Mouse (Mus musculus) small intestine, adult 2 months (tissue): Measurements from ENCODE around the gene Thap2. TPM values are rescaled to one million over a fixed set of nuclear protein-coding genes. Genes with fewer than 3 reads are reported as not detected.

Source experiments
- H3K27ac ChIP-seq: fragments of 200-500 bp; 2 replicates; pipeline ENCODE4 v1.5.1; 2012; ENCODE audit warnings: low read depth, low read length, control low read depth, inconsistent platforms; ENCODE audit not compliant: insufficient read depth
- H3K27me3 ChIP-seq: fragments of 200-500 bp; 2 replicates; pipeline ENCODE4 v1.6.1; 2012; ENCODE audit warnings: mild to moderate bottlenecking, moderate library complexity, low read length, inconsistent platforms; ENCODE audit not compliant: control insufficient read depth, insufficient read depth
- H3K36me3 ChIP-seq: fragments of 200-500 bp; 2 replicates; pipeline ENCODE4 v1.6.1; 2012; ENCODE audit warnings: mild to moderate bottlenecking, low read length, control low read depth, inconsistent platforms; ENCODE audit not compliant: control insufficient read depth, insufficient read depth
- H3K4me1 ChIP-seq: fragments of 200-500 bp; 2 replicates; pipeline ENCODE4 v1.6.1; 2012; ENCODE audit warnings: low read length, inconsistent platforms, mixed read lengths; ENCODE audit not compliant: control insufficient read depth, insufficient read depth, insufficient read length
- H3K4me3 ChIP-seq: fragments of 200-500 bp; 2 replicates; pipeline ENCODE4 v1.5.1; 2012; ENCODE audit warnings: low read depth, mild to moderate bottlenecking, control low read depth, inconsistent platforms, low read length, moderate library complexity
- CTCF ChIP-seq: fragments of 200-500 bp; IDR thresholded peaks from 2 replicates; pipeline ENCODE4 v1.5.1; 2012; ENCODE audit warnings: low read depth, mild to moderate bottlenecking, control low read depth, inconsistent platforms, low read length, moderate library complexity, mixed read lengths; ENCODE audit not compliant: insufficient replicate concordance, insufficient read length; ENCODE audit errors: extremely low read depth
- POLR2A ChIP-seq: fragments of 200-500 bp; IDR thresholded peaks from 2 replicates; pipeline ENCODE4 v1.6.1; 2012; ENCODE audit warnings: low read depth, mild to moderate bottlenecking, control low read depth, inconsistent platforms, low read length, moderate library complexity
- WGBS: fragments of 180-500 bp; shearing (Covaris S2); methylation state at CpG from one replicate; pipeline ENCODE4 v1.1.7; 2018; 5-methylcytosine and 5-hydroxymethylcytosine counted together
- polyA plus RNA-seq: library from polyadenylated mRNA; depleted of rRNA; stranded (reverse); fragments of >200 nt; gene quantifications from 2 replicates; pipeline ENCODE4 v1.2.3, GENCODE M21; 2012

Gene Thap2
- polyA plus RNA-seq, 1 experiment = 2.1 TPM

DNA sequence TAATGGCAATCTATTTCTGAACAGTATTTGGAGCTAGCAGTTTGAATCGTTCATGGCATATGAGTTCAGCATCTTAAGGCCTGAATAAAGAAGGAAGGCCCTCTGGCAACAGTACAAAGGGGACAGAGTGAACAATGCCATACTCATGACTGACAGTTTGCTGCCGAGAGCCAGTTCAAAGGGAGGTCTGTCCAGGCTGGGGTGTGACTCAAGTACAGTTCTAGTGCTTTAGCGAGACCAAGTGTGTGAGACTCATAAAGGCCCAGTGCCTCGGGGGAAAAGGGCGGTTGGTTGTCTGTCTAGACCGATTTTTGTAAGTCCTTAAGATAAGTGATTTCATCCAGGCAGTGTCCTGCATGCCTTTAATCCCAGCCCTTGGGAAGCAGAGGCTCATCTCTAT is 29.7 kb downstream of the Thap2 start:
- Histone ChIP-seq H3K36me3 (peaks cover 16% of the 10 kb centered on the region), H3K4me1 (peaks cover 11% of the 10 kb centered on the region), H3K27ac (no peak overlapping the region; the same call in 1 of the 2 replicates), H3K27me3 (no peaks in the 10 kb centered on the region), H3K4me3 (no peak overlapping the region)
- TF ChIP-seq POLR2A = no peak
- no peak for TF ChIP-seq CTCF
- whole genome bisulfite sequencing = 64% methylated on average over 6 of the region's 6 CpGs

DNA sequence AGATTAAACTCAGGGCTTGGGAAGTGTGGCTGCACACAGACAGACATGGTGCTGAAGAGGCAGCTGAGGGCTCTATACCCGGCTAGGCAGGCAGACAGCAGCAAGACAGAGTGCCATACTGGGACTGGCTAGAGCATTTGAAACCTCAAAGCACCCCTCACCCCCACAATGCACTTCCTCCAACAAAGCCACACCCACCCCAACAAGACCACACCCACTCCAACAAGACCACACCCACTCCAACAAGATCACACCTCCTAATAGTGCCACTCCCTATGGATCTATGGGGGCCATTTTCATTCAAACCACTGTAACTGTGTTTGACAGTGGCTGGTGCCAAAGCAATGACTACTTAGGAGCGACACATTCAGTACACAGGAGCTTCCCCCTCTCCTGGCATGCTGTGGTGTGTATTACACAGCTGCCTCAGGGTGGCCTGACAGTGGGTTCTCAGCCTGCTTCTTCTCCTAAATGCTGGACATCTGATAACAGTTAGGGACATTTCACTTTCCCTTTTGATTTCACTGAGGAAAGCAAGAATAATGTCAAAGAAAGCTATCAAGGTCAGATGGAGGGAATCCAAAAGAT is 33.3 kb downstream of the Thap2 start:
- WGBS = 74% methylated on average over 2 of the region's 2 CpGs
- Histone ChIP-seq H3K27ac (peak overlapping the region; percentile 35; the same call in 1 of the 2 replicates), H3K27me3 (no peaks in the 10 kb centered on the region), H3K36me3 (peaks cover 5% of the 10 kb centered on the region), H3K4me3 (no peak overlapping the region), H3K4me1 (peaks cover 10% of the 10 kb centered on the region; the same call in 1 of the 2 replicates)
- TF ChIP-seq POLR2A (no peak), CTCF (no peak)

DNA sequence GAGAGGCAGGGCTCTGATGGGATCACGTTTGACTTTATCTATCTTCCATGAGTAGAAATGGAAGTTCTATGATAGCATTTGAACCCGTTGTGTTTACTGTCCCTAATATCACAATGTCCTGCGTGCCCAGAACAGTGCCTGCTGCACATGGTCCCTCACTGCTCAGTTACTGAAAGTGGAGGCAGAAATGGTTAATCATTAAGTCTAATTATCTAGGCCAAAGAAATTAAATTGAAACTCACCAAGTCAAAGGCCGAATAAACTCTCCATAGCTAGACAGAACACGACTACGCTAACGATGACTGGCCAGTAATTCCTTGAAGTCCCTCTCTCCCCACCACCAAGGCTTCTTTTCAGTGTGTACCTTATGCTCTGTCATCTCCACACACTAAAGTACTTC is 34.7 kb downstream of the Thap2 start:
- 32% methylated on average over 7 of the region's 7 CpGs for WGBS
- peaks cover 10% of the 10 kb centered on the region; the same call in 1 of the 2 replicates for H3K4me1 ChIP-seq
- H3K36me3 ChIP-seq = peaks cover 8% of the 10 kb centered on the region
- H3K27me3 ChIP-seq = no peaks in the 10 kb centered on the region
- H3K4me3 ChIP-seq = no peak overlapping the region
- TF ChIP-seq CTCF (no peak), POLR2A (no peak)
- peak overlapping the region; percentile 52 for H3K27ac ChIP-seq

DNA sequence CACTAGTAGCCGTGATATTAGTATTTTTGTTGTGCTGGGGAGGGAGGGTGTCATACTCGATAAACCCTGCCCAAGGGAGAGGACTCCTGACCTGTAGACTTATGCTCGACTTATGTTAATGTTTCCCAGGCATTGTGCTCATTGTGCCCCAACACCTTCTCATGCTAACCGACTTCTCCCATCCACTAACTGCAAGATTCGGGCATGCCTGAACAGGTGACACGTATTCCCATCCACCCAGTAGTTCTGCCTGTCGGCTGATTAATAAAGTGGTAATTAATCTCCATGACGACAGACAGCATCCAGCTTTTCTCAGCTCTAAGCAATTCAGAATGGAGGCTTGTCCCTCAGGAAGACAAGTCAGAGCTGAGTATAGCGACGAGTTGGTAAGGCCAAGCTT is 35.2 kb downstream of the Thap2 start:
- TF ChIP-seq POLR2A (no peak), CTCF (no peak)
- Histone ChIP-seq H3K4me1 (peaks cover 10% of the 10 kb centered on the region; the same call in 1 of the 2 replicates), H3K36me3 (peaks cover 8% of the 10 kb centered on the region), H3K27ac (peak overlapping the region; percentile 52), H3K27me3 (no peaks in the 10 kb centered on the region), H3K4me3 (no peak overlapping the region)
- WGBS = 36% methylated on average over 10 of the region's 10 CpGs

DNA sequence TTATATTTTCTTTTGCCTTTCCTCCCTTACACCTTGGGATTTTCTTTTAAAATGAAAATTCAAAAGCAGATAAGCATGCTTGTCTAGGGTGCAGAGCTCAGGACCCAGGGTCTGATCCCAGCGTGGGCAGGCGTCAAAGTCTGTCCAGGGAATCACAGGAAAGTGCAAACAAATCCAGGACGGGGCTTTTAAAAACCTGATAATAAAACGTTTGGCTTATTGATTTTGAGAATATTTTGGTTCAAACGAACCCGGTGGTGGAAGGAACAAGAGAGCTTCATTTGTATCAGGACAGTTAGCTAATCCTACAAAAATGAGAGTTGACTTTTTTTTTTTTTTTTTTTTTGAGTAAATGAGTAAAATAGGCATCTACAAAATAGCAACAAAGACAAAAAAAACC is 36.1 kb downstream of the Thap2 start:
- no peak overlapping the region for H3K4me3 ChIP-seq
- H3K27me3 ChIP-seq = no peaks in the 10 kb centered on the region
- TF ChIP-seq POLR2A (no peak), CTCF (no peak)
- H3K36me3 ChIP-seq = peaks cover 12% of the 10 kb centered on the region
- peaks cover 10% of the 10 kb centered on the region; the same call in 1 of the 2 replicates for H3K4me1 ChIP-seq
- 67% methylated on average over 6 of the region's 6 CpGs for WGBS
- H3K27ac ChIP-seq = no peak overlapping the region

DNA sequence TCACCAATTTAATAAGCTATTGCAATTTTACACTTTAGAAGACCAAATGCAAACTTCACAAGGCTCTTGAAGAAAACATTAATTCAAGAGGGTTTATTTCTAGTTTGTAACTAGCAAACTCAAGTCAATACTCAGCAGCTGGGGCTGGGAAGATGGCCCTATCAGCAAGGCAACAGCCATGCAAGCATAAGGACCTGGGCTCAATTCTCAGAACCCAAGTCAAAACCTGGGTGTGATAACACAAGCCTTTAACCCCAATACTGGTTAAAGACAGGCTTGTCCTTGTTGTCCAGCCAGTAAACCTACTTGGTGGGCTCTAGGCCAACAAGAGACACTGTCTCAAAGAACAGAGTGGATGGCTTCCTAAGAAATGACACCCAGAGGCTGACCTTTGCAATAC is 37.8 kb downstream of the Thap2 start:
- no peak overlapping the region for H3K27ac ChIP-seq
- H3K4me1 ChIP-seq = peaks cover 10% of the 10 kb centered on the region; the same call in 1 of the 2 replicates
- H3K4me3 ChIP-seq = no peak overlapping the region
- no peak for TF ChIP-seq CTCF
- TF ChIP-seq POLR2A = no peak
- H3K36me3 ChIP-seq = peaks cover 26% of the 10 kb centered on the region
- no peaks in the 10 kb centered on the region for H3K27me3 ChIP-seq

DNA sequence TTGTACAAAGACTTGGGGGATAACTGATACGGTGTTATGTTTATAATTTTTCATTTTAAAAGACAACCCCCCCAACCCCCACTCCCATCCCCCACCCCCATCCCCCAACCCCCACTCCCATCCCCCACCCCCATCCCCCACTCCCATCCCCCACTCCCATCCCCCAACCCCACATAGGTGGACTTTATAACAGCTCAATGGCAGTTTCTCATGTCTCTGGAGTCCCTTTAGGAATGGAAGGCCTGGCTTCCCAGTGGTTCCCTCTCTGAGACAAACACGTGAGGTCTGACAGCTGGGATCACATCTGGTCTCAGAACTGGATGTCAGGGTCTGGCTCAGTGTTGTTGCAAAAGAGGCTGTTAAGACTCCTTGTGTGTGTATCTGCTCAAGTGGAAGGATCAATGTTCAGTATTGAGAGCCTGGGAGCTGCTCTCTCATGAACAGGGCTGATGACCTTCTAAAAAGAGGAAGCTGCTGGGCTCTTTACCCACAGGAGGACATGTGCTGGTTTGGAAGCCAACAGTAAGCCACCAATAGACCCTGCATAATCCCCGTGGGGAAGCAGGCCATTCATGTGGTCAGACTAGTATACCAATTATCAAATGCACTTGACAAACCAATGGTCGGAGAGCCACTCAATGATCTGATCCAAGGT is 41.3 kb downstream of the Thap2 start:
- Histone ChIP-seq H3K4me3 (no peak overlapping the region), H3K36me3 (peaks cover 38% of the 10 kb centered on the region), H3K4me1 (no peaks in the 10 kb centered on the region), H3K27ac (no peak overlapping the region), H3K27me3 (no peaks in the 10 kb centered on the region)
- 84% methylated on average over 4 of the region's 4 CpGs for WGBS
- no peak for TF ChIP-seq POLR2A
- TF ChIP-seq CTCF = no peak
